ENCODE assay signal across 26 mouse cellular contexts in genomic region chr6:32697771-32698270, GRCm38 (mm10).
A peak's percentile ranks its signal among the peaks of the same experiment; 100 is the strongest.
DNase-seq lines count a peak whose midpoint lies in the region; ATAC-seq and TF ChIP-seq lines count a peak whose summit lies in the region.
"Had no signal": no experiment of that assay in that cellular context is flagged by ENCODE, and none has a peak within 500 bp of the region (broad histone marks: within the 10 kb centered on the region; RNA-seq: fewer than 3 reads in every experiment).

No protein-coding gene starts in this region.

- WGBS in cerebellum, adult 2 months, result 37% methylated on average over 3 of the region's 3 CpGs
- 79% methylated on average over 3 of the region's 3 CpGs for WGBS in forebrain, embryonic 16.5 days
- WGBS in midbrain, embryonic 11.5 days, result 78% methylated on average over 3 of the region's 3 CpGs

- H3K4me1 ChIP-seq in cerebellum, adult 2 months (ENCODE audit: control insufficient read depth, insufficient read depth, low read length), result peaks cover 9% of the 10 kb centered on the region; the same call in 1 of the 2 replicates
- H3K4me1 ChIP-seq in forebrain, embryonic 16.5 days (replicated peaks; ENCODE audit: control insufficient read depth, insufficient read depth, low read length), result 0 out of 2 replicates have a peak, but pooled peaks cover 3% of the 10 kb centered on the region
- H3K4me1 ChIP-seq in midbrain, embryonic 11.5 days (ENCODE audit: control insufficient read depth, insufficient read depth, low read length), result no peaks in the 10 kb centered on the region
- H3K4me1 ChIP-seq: forebrain, embryonic 15.5 days; hindbrain, embryonic 12.5 days; midbrain, embryonic 15.5 days; neural tube, embryonic 12.5 days had no signal

- TF ChIP-seq CTCF in cerebellum, adult 2 months (IDR thresholded peaks at IDR 0.05; ENCODE audit: borderline replicate concordance, insufficient read depth, low read depth, low read length), result no peak

- ATAC-seq in forebrain, embryonic 16.5 days, result no peak
- ATAC-seq in midbrain, embryonic 11.5 days (ENCODE audit: low FRiP score), result no peak
- ATAC-seq: forebrain, embryonic 15.5 days; hindbrain, postnatal 0 days; intestine, embryonic 16.5 days; midbrain, embryonic 15.5 days had no signal

- H3K4me3 ChIP-seq in cerebellum, adult 2 months (replicated peaks; ENCODE audit: insufficient read depth, low read depth, low read length), result no peak overlapping the region
- H3K4me3 ChIP-seq in forebrain, embryonic 16.5 days (replicated peaks; ENCODE audit: low read length), result no peak overlapping the region
- H3K4me3 ChIP-seq in midbrain, embryonic 11.5 days (ENCODE audit: low read depth, low read length), result no peak overlapping the region
- H3K4me3 ChIP-seq: forebrain, embryonic 10.5 days; forebrain, embryonic 15.5 days; hindbrain, embryonic 12.5 days; midbrain, embryonic 15.5 days; neural tube, embryonic 12.5 days had no signal

- TF ChIP-seq POLR2A in cerebellum, adult 2 months (IDR thresholded peaks at IDR 0.05; ENCODE audit: borderline replicate concordance, insufficient read depth, low read length), result no peak

- no peak overlapping the region for H3K4me2 ChIP-seq in forebrain, embryonic 16.5 days (ENCODE audit: low read length)
- no peak overlapping the region for H3K4me2 ChIP-seq in midbrain, embryonic 11.5 days
- H3K4me2 ChIP-seq: forebrain, embryonic 15.5 days; hindbrain, embryonic 12.5 days; midbrain, embryonic 15.5 days; neural tube, embryonic 12.5 days had no signal

- H3K36me3 ChIP-seq in forebrain, embryonic 16.5 days (ENCODE audit: control insufficient read depth, insufficient read depth), result no peaks in the 10 kb centered on the region
- H3K36me3 ChIP-seq in midbrain, embryonic 11.5 days (ENCODE audit: control insufficient read depth, insufficient read depth, low read length), result no peaks in the 10 kb centered on the region
- H3K36me3 ChIP-seq: forebrain, embryonic 10.5 days; forebrain, embryonic 15.5 days; hindbrain, embryonic 12.5 days; midbrain, embryonic 15.5 days; neural tube, embryonic 12.5 days had no signal

- H3K27ac ChIP-seq in cerebellum, adult 2 months (ENCODE audit: insufficient read depth, low read length), result no peak overlapping the region
- no peak overlapping the region for H3K27ac ChIP-seq in forebrain, embryonic 16.5 days (ENCODE audit: low read length)
- no peak overlapping the region for H3K27ac ChIP-seq in midbrain, embryonic 11.5 days (ENCODE audit: low read depth, low read length)
- H3K27ac ChIP-seq: forebrain, embryonic 10.5 days; forebrain, embryonic 15.5 days; hindbrain, embryonic 12.5 days; hindbrain, postnatal 0 days; liver, embryonic 14.5 days; midbrain, embryonic 15.5 days; neural tube, embryonic 12.5 days had no signal

- DNase-seq in cerebellum, adult 2 months, result peak; percentile 23 to 66
- no peak for DNase-seq in cerebellum, postnatal 10 days
- peak; percentile 91 for DNase-seq in Muller cell, postnatal 12 days (ENCODE audit: inconsistent ontology term)
- peak; percentile 25 for DNase-seq in cerebellum, adult 8-10 months
- peak; percentile 59 for DNase-seq in fibroblast of lung, adult 2 months (ENCODE audit: low read depth)
- DNase-seq in neural tube, embryonic 10.5 days (ENCODE audit: extremely low spot score, low spot score), result no peak
- DNase-seq in midbrain, embryonic 11.5 days (ENCODE audit: low spot score, missing footprints), result no peak
- DNase-seq: adrenal gland, adult 2 months; adrenal gland, postnatal 36 days; B cell, adult 2 months; gastrocnemius, postnatal 10 days; kidney, adult 9 months; kidney, postnatal 10 days; liver; lung, adult 2 months; lung, postnatal 10 days; right cerebral cortex, postnatal 4 days had no signal

- H3K9ac ChIP-seq in forebrain, embryonic 16.5 days (replicated peaks; ENCODE audit: low read depth, low read length), result no peak overlapping the region
- no peak overlapping the region for H3K9ac ChIP-seq in midbrain, embryonic 11.5 days (ENCODE audit: low read length)
- H3K9ac ChIP-seq: forebrain, embryonic 15.5 days; hindbrain, embryonic 12.5 days; liver, embryonic 14.5 days; midbrain, embryonic 15.5 days; neural tube, embryonic 12.5 days had no signal

- H3K9me3 ChIP-seq in forebrain, embryonic 16.5 days (ENCODE audit: control insufficient read depth, low read length), result no peaks in the 10 kb centered on the region
- no peaks in the 10 kb centered on the region for H3K9me3 ChIP-seq in midbrain, embryonic 11.5 days (ENCODE audit: control insufficient read depth, low read length)
- H3K9me3 ChIP-seq: forebrain, embryonic 10.5 days; forebrain, embryonic 15.5 days; hindbrain, embryonic 12.5 days; midbrain, embryonic 15.5 days; neural tube, embryonic 12.5 days had no signal

- no peaks in the 10 kb centered on the region for H3K27me3 ChIP-seq in cerebellum, adult 2 months (ENCODE audit: control insufficient read depth, insufficient read depth, low read length)
- H3K27me3 ChIP-seq in forebrain, embryonic 16.5 days (replicated peaks; ENCODE audit: control insufficient read depth, insufficient read depth, low read length), result no peaks in the 10 kb centered on the region
- no peaks in the 10 kb centered on the region for H3K27me3 ChIP-seq in midbrain, embryonic 11.5 days (ENCODE audit: control insufficient read depth, insufficient read depth, low read length)
- H3K27me3 ChIP-seq: forebrain, embryonic 15.5 days; hindbrain, embryonic 12.5 days; midbrain, embryonic 15.5 days; neural tube, embryonic 12.5 days had no signal

Comparison
In these comparisons a context has a peak if more than half of its experiments do, and no peak if none do; other contexts are left out.
1. DNase-seq: peak in cerebellum, adult 2 months (2 of 2), Muller cell, postnatal 12 days (single experiment), cerebellum, adult 8-10 months (single experiment) and fibroblast of lung, adult 2 months (single experiment); none in cerebellum, postnatal 10 days (0 of 2), neural tube, embryonic 10.5 days (single experiment) and midbrain, embryonic 11.5 days (single experiment).